Mouse (Mus musculus): ENCODE measurements around the gene Epx.
"Not testable (repeated sequence)": the region's sequence is repeated elsewhere in the genome, so short reads cannot be mapped to it uniquely, and the experiment has no call there.

Epx gene

GRCm38 (mm10) chr11:87875436-87875835, at the start of gene Epx:
Epx (minus strand) TSS chr11:87875536.
- no peak for DNase-seq (ENCODE audit: low read depth, low spot score)

- no peak for DNase-seq (ENCODE audit: low read depth, low spot score)
Observed at GRCm38 (mm10) chr11:87920966-87921365, 45.6 kb upstream of the Epx start, which contains the start of gene Olfr464. Olfr464 (minus strand) TSS chr11:87920967.

GRCm38 (mm10) chr11:87920301-87920700, 45.0 kb upstream of the Epx start:
- no peak for DNase-seq (ENCODE audit: low read depth, low spot score)

- DNase-seq (ENCODE audit: low read depth, low spot score), result no peak
Observed at GRCm38 (mm10) chr11:87916005-87916404, 40.7 kb upstream of the Epx start.

- no peak for DNase-seq (ENCODE audit: low read depth, low spot score)
Observed at GRCm38 (mm10) chr11:87904331-87904730, 29.0 kb upstream of the Epx start.

- no peak for DNase-seq (ENCODE audit: low read depth, low spot score)
Observed at GRCm38 (mm10) chr11:87897287-87897686, 22.0 kb upstream of the Epx start, which contains the start of gene Olfr463. Olfr463 (minus strand) TSS chr11:87897387.

GRCm38 (mm10) chr11:87892168-87892567, 16.8 kb upstream of the Epx start, which contains the start of gene Olfr462:
Olfr462 (minus strand) TSS chr11:87892268.
- no peak for DNase-seq (ENCODE audit: low read depth, low spot score)

GRCm38 (mm10) chr11:87884856-87885255, 9.5 kb upstream of the Epx start:
- no peak for DNase-seq (ENCODE audit: low read depth, low spot score)

- DNase-seq (ENCODE audit: low read depth, low spot score), result no peak
Observed at GRCm38 (mm10) chr11:87883493-87883892, 8.2 kb upstream of the Epx start.

GRCm38 (mm10) chr11:87881714-87882113, 6.4 kb upstream of the Epx start:
- DNase-seq (ENCODE audit: low read depth, low spot score), result no peak

GRCm38 (mm10) chr11:87879826-87880225, 4.5 kb upstream of the Epx start:
- no peak for DNase-seq (ENCODE audit: low read depth, low spot score)

GRCm38 (mm10) chr11:87871766-87872165, 3.6 kb downstream of the Epx start:
- DNase-seq (ENCODE audit: low read depth, low spot score), result no peak

- DNase-seq (ENCODE audit: low read depth, low spot score), result no peak
Observed at GRCm38 (mm10) chr11:87870096-87870495, 5.2 kb downstream of the Epx start.

- not testable (repeated sequence) for DNase-seq (ENCODE audit: low read depth, low spot score)
Observed at GRCm38 (mm10) chr11:87866891-87867290, 8.4 kb downstream of the Epx start.

- no peak for DNase-seq (ENCODE audit: low read depth, low spot score)
Observed at GRCm38 (mm10) chr11:87862805-87863204, 12.5 kb downstream of the Epx start.

GRCm38 (mm10) chr11:87860426-87860825, 14.9 kb downstream of the Epx start:
- DNase-seq (ENCODE audit: low read depth, low spot score), result no peak

- no peak for DNase-seq (ENCODE audit: low read depth, low spot score)
Observed at GRCm38 (mm10) chr11:87859273-87859672, 16.1 kb downstream of the Epx start.

GRCm38 (mm10) chr11:87854550-87854949, 20.8 kb downstream of the Epx start:
- no peak for DNase-seq (ENCODE audit: low read depth, low spot score)

GRCm38 (mm10) chr11:87853597-87853954, 21.8 kb downstream of the Epx start:
- DNase-seq (ENCODE audit: low read depth, low spot score), result no peak

- peak; percentile 91 for DNase-seq (ENCODE audit: low read depth, low spot score)
Observed at GRCm38 (mm10) chr11:87852690-87853596, 22.4 kb downstream of the Epx start, which contains the start of gene Mks1. Mks1 (plus strand) TSS chr11:87853215.

- DNase-seq (ENCODE audit: low read depth, low spot score), result no peak
Observed at GRCm38 (mm10) chr11:87847884-87848283, 27.5 kb downstream of the Epx start.

- DNase-seq (ENCODE audit: low read depth, low spot score), result no peak
Observed at GRCm38 (mm10) chr11:87846968-87847600, 28.3 kb downstream of the Epx start.

- no peak for DNase-seq (ENCODE audit: low read depth, low spot score)
Observed at GRCm38 (mm10) chr11:87841436-87841835, 33.9 kb downstream of the Epx start.

All from skeletal muscle tissue, adult 2 months (tissue).